Mouse (Mus musculus): Measurements from ENCODE around the gene Fam126a.

The Fam126a gene

GRCm38 (mm10) chr5:24041341-24041852 is 10.9 kb upstream of the Fam126a start:
- in situ Hi-C loops (cut with MboI, MseI), result no loop called here

- in situ Hi-C loops (cut with MboI, MseI), result no loop called here
Measured at GRCm38 (mm10) chr5:24040601-24041000, 10.1 kb upstream of the Fam126a start.

- in situ Hi-C loops (cut with MboI, MseI), result loop anchor here in 1 of 2 experiments (10.0 kb wide), 1 partner anchor 415 kb away; the partner anchor contains the start of gene Agap3
Measured at GRCm38 (mm10) chr5:24039423-24039822, 8.9 kb upstream of the Fam126a start.

GRCm38 (mm10) chr5:24038819-24039218 is 8.3 kb upstream of the Fam126a start:
- in situ Hi-C loops (cut with MboI, MseI), result loop anchor here in 1 of 2 experiments (10.0 kb wide), 1 partner anchor 416 kb away; the partner anchor contains the start of gene Agap3

GRCm38 (mm10) chr5:24038190-24038589 is 7.7 kb upstream of the Fam126a start:
- in situ Hi-C loops (cut with MboI, MseI), result loop anchor here in 1 of 2 experiments (10.0 kb wide), 1 partner anchor 417 kb away; the partner anchor contains the start of gene Agap3

- in situ Hi-C loops (cut with MboI, MseI), result loop anchor here in 1 of 2 experiments (10.0 kb wide), 1 partner anchor 418 kb away; the partner anchor contains the start of gene Agap3
Measured at GRCm38 (mm10) chr5:24036731-24037130, 6.2 kb upstream of the Fam126a start.

GRCm38 (mm10) chr5:24034970-24035369 is 4.5 kb upstream of the Fam126a start:
- in situ Hi-C loops (cut with MboI, MseI), result loop anchor here in 1 of 2 experiments (10.0 kb wide), 1 partner anchor 420 kb away; the partner anchor contains the start of gene Agap3

GRCm38 (mm10) chr5:24034091-24034490 is 3.6 kb upstream of the Fam126a start:
- in situ Hi-C loops (cut with MboI, MseI), result loop anchor here in 1 of 2 experiments (10.0 kb wide), 1 partner anchor 421 kb away; the partner anchor contains the start of gene Agap3

GRCm38 (mm10) chr5:24029946-24030578 is 428 bp downstream of the Fam126a start:
- in situ Hi-C loops (cut with MboI, MseI), result loop anchor here in 1 of 2 experiments (10.0 kb wide), 2 partner anchors 175 to 425 kb away; partner anchors contain the start of gene Agap3

GRCm38 (mm10) chr5:24029331-24029771 is 1.1 kb downstream of the Fam126a start:
- in situ Hi-C loops (cut with MboI, MseI), result loop anchor here in 1 of 2 experiments (10.0 kb wide), 1 partner anchor 175 kb away; no protein-coding TSS in a partner anchor

GRCm38 (mm10) chr5:24024957-24025356 is 5.5 kb downstream of the Fam126a start:
- in situ Hi-C loops (cut with MboI, MseI), result loop anchor here in 1 of 2 experiments (10.0 kb wide), 1 partner anchor 170 kb away; no protein-coding TSS in a partner anchor

- in situ Hi-C loops (cut with MboI, MseI), result loop anchor here in 1 of 2 experiments (10.0 kb wide), 1 partner anchor 168 kb away; no protein-coding TSS in a partner anchor
Measured at GRCm38 (mm10) chr5:24023226-24023625, 7.3 kb downstream of the Fam126a start.

GRCm38 (mm10) chr5:24021683-24022082 is 8.8 kb downstream of the Fam126a start:
- in situ Hi-C loops (cut with MboI, MseI), result loop anchor here in 1 of 2 experiments (10.0 kb wide), 1 partner anchor 167 kb away; no protein-coding TSS in a partner anchor

- in situ Hi-C loops (cut with MboI, MseI), result loop anchor here in 1 of 2 experiments (10.0 kb wide), 1 partner anchor 166 kb away; no protein-coding TSS in a partner anchor
Measured at GRCm38 (mm10) chr5:24020380-24020779, 10.1 kb downstream of the Fam126a start.

- in situ Hi-C loops (cut with MboI, MseI), result loop anchor here in 1 of 2 experiments (10.0 kb wide), 1 partner anchor 165 kb away; no protein-coding TSS in a partner anchor
Measured at GRCm38 (mm10) chr5:24019341-24020185, 10.9 kb downstream of the Fam126a start.

GRCm38 (mm10) chr5:24018621-24019261 is 11.7 kb downstream of the Fam126a start:
- in situ Hi-C loops (cut with MboI, MseI), result no loop called here

- in situ Hi-C loops (cut with MboI, MseI), result no loop called here
Measured at GRCm38 (mm10) chr5:24016912-24017311, 13.6 kb downstream of the Fam126a start.

GRCm38 (mm10) chr5:24013338-24014003 is 17.0 kb downstream of the Fam126a start:
- in situ Hi-C loops (cut with MboI, MseI), result no loop called here

GRCm38 (mm10) chr5:23999083-23999671 is 31.3 kb downstream of the Fam126a start:
- in situ Hi-C loops (cut with MboI, MseI), result no loop called here

GRCm38 (mm10) chr5:23995951-23996350 is 34.5 kb downstream of the Fam126a start:
- in situ Hi-C loops (cut with MboI, MseI), result no loop called here
